Comparison of ENCODE assay signal across 21 mouse cellular contexts in genomic region chr5:72285077-72285476, GRCm38 (mm10).
DNase-seq lines count a peak whose midpoint lies in the region; ATAC-seq and TF ChIP-seq lines count a peak whose summit lies in the region.
"Had no signal": no experiment of that assay in that cellular context is flagged by ENCODE, and none has a peak within 500 bp of the region (broad histone marks: within the 10 kb centered on the region; RNA-seq: fewer than 3 reads in every experiment).

No protein-coding gene starts in this region.

- H3K4me1 ChIP-seq in lung, postnatal 0 days (ENCODE audit: insufficient read depth, low read depth, low read length): 0 out of 2 replicates have a peak, but pooled peaks cover 2% of the 10 kb centered on the region
- H3K4me1 ChIP-seq in lung, adult 2 months (ENCODE audit: control insufficient read depth, insufficient read depth, low read length): no peaks in the 10 kb centered on the region
- H3K4me1 ChIP-seq in stomach, postnatal 0 days (replicated peaks; ENCODE audit: control insufficient read depth, insufficient read depth): no peaks in the 10 kb centered on the region

- TF ChIP-seq CTCF in lung, postnatal 0 days (IDR thresholded peaks at IDR 0.05): no peak
- no peak for TF ChIP-seq CTCF in lung, adult 2 months (IDR thresholded peaks at IDR 0.05; ENCODE audit: insufficient read depth, low read length)
- no peak for TF ChIP-seq CTCF in stomach, postnatal 0 days (IDR thresholded peaks at IDR 0.05; ENCODE audit: low read depth)

- H3K4me2 ChIP-seq in lung, postnatal 0 days (replicated peaks; ENCODE audit: low read depth, low read length): no peak overlapping the region
- H3K4me2 ChIP-seq in stomach, postnatal 0 days (replicated peaks; ENCODE audit: low read depth): no peak overlapping the region

- H3K9me3 ChIP-seq in lung, postnatal 0 days (ENCODE audit: low read length): no peaks in the 10 kb centered on the region
- H3K9me3 ChIP-seq in stomach, postnatal 0 days (ENCODE audit: control insufficient read depth, low read length): no peaks in the 10 kb centered on the region
- H3K9me3 ChIP-seq: G1E had no signal

- TF ChIP-seq EP300 in lung, postnatal 0 days (IDR thresholded peaks at IDR 0.05): no peak
- no peak for TF ChIP-seq EP300 in stomach, postnatal 0 days (optimal IDR thresholded peaks at IDR 0.05)

- no peak overlapping the region for H3K9ac ChIP-seq in lung, postnatal 0 days (replicated peaks; ENCODE audit: low read depth)
- no peak overlapping the region for H3K9ac ChIP-seq in stomach, postnatal 0 days (ENCODE audit: low read length)

- H3K27ac ChIP-seq in lung, postnatal 0 days (ENCODE audit: low read length): no peak overlapping the region
- no peak overlapping the region for H3K27ac ChIP-seq in stomach, postnatal 0 days (replicated peaks)

- WGBS in lung, postnatal 0 days: 28% methylated on average over 3 of the region's 3 CpGs
- 42% methylated on average over 3 of the region's 3 CpGs for WGBS in lung, adult 2 months
- WGBS in stomach, postnatal 0 days: 39% methylated on average over 3 of the region's 3 CpGs

- no peak for TF ChIP-seq POLR2A in lung, adult 2 months (IDR thresholded peaks at IDR 0.05; ENCODE audit: borderline replicate concordance, extremely low read depth, low read depth, low read length)

- no peaks in the 10 kb centered on the region for H3K27me3 ChIP-seq in lung, postnatal 0 days (replicated peaks; ENCODE audit: insufficient read depth, low read length)
- no peaks in the 10 kb centered on the region for H3K27me3 ChIP-seq in stomach, postnatal 0 days (ENCODE audit: control insufficient read depth, insufficient read depth, low read length)
- H3K27me3 ChIP-seq: CH12.LX, Patski had no signal

- peaks cover 5% of the 10 kb centered on the region; the same call in 1 of the 2 replicates for H3K36me3 ChIP-seq in lung, postnatal 0 days (ENCODE audit: insufficient read depth, low read length)
- peaks cover 5% of the 10 kb centered on the region; the same call in 1 of the 2 replicates for H3K36me3 ChIP-seq in stomach, postnatal 0 days (ENCODE audit: control insufficient read depth, insufficient read depth, low read length)

- ATAC-seq in lung, postnatal 0 days: peak; percentile 72
- ATAC-seq in stomach, postnatal 0 days (ENCODE audit: low FRiP score, low TSS enrichment): 0 out of 2 replicates have a peak, but pooled peaks have one; percentile 20
- ATAC-seq: activated CD4-positive, CD25-positive, alpha-beta regulatory T cell, adult 4 months; CD4-positive, CD25-positive, alpha-beta regulatory T cell, adult 4 months; Patski had no signal

- H3K4me3 ChIP-seq in lung, postnatal 0 days (ENCODE audit: low read depth, low read length): no peak overlapping the region
- no peak overlapping the region for H3K4me3 ChIP-seq in lung, adult 2 months (replicated peaks; ENCODE audit: extremely low read depth, low read depth, low read length)
- no peak overlapping the region for H3K4me3 ChIP-seq in stomach, postnatal 0 days (ENCODE audit: low read depth, low read length)

- DNase-seq in lung, postnatal 0 days (ENCODE audit: low spot score): peak; percentile 53
- DNase-seq in lung, adult 2 months: no peak
- DNase-seq in lung, postnatal 36 days: peak; percentile 32
- DNase-seq in lung, postnatal 14 days: no peak
- DNase-seq in stomach, postnatal 0 days (ENCODE audit: low spot score): no peak
- DNase-seq in frontal cortex, postnatal 36 days (ENCODE audit: low spot score in 2 of 2): no peak
- DNase-seq: adrenal gland, adult 2 months; adrenal gland, adult 8-10 months; adrenal gland, postnatal 10 days; adrenal gland, postnatal 14 days; adrenal gland, postnatal 25 days; adrenal gland, postnatal 36 days; B cell, adult 2 months; cerebellum, adult 11 months; cerebellum, adult 11-12 months; cerebellum, adult 18-20 months had no signal

Comparison
In these comparisons a context has a peak if more than half of its experiments do, and no peak if none do; other contexts are left out.
1. DNase-seq: peak in lung, postnatal 0 days (single experiment) and lung, postnatal 36 days (single experiment); none in lung, adult 2 months (single experiment), lung, postnatal 14 days (single experiment), stomach, postnatal 0 days (single experiment) and frontal cortex, postnatal 36 days (0 of 2).